Mouse (Mus musculus): ENCODE results near the gene Islr. TPM values are rescaled to one million over a fixed set of nuclear protein-coding genes. Genes with fewer than 3 reads are reported as not detected.

Gene Islr
- total RNA-seq, 2 experiments from 2014 or later: 16.5 to 17.4 TPM

DNA sequence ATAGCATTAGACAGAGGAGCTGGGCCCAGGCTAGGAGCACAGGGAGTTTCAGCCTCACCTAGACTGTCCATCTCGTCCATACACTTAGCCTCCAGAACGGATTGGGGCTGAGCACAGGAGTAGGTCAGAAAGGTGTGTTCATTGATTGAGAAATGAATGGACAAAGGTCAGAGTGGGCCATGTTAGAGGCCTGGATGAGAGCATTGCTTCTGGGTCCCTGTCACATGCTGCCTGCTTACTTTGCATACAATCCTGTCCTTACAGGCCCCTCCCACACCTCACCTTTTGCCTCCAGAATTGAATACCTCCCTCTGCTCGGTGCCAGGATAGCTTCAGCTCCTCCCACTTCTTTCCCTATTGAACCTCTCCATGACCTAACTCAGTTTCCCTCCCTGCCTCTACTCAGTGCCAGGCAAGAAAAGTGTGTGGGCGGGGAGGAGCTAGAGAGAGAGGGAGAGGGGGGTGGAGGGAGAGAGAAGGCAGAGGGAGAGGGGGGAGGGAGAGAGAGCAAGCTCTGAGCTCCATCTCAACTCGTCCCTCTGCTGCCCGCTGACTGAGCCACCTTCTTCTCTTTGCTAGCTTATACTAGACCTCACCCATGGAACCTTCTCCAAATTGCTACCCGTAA is 88.0 kb downstream of the Islr start:
- DNase-seq (ENCODE audit: low spot score in 2 of 2): no peak

- no peak for DNase-seq (ENCODE audit: low spot score in 2 of 2)
Observed at GRCm38 (mm10) chr9:58115297-58115925, 88.7 kb downstream of the Islr start.

GRCm38 (mm10) chr9:58114019-58114418 is 90.1 kb downstream of the Islr start:
- DNase-seq (ENCODE audit: low spot score in 2 of 2): no peak

GRCm38 (mm10) chr9:58113279-58113884 is 90.7 kb downstream of the Islr start:
- DNase-seq (ENCODE audit: low spot score in 2 of 2): no peak

GRCm38 (mm10) chr9:58112866-58113278 is 91.2 kb downstream of the Islr start:
- no peak for DNase-seq (ENCODE audit: low spot score in 2 of 2)

DNA sequence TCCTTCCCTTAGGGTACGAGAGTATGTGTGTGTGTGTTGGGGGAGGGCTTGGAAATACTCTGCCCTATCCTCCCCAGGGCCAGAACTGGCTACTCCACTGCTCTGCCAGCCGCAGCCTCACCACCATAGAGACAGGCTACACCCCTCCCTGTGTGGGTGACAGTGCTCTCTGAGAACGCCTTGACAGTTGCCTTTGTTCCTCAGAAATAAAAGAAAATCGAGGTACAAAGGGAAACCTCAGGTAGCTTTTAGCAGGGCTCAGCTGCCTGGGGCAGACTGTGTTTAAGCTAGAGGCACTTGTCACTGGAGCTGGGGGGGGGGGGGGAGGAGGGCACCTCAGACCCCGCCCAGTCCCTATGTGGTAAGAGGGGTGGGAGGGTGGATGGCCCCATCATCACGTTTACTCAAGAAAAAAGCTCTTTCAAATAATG is 91.8 kb downstream of the Islr start:
- DNase-seq (ENCODE audit: low spot score in 2 of 2): no peak

DNA sequence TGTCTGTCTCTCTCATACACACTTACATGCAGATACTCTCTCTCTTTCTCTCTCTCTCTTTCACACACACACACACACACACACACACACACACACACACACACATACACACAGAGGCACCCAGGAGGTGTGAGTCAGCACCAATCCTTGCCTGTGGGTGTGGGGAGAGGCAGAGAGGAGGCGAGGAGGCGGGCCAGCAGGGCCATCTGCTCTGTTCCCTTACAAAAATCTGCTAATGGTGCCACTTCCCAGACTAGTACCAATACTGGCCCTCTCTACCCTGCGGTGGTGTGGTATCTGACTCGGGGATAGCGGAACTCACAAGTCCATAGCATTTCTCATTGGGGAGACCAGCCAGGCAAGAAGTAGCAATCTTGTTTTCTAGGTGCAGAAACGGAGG is 92.7 kb downstream of the Islr start:
- peak; percentile 75 to 84 for DNase-seq (ENCODE audit: low spot score in 2 of 2)

- no peak for DNase-seq (ENCODE audit: low spot score in 2 of 2)
Observed at GRCm38 (mm10) chr9:58110787-58111186, 93.3 kb downstream of the Islr start.

DNA sequence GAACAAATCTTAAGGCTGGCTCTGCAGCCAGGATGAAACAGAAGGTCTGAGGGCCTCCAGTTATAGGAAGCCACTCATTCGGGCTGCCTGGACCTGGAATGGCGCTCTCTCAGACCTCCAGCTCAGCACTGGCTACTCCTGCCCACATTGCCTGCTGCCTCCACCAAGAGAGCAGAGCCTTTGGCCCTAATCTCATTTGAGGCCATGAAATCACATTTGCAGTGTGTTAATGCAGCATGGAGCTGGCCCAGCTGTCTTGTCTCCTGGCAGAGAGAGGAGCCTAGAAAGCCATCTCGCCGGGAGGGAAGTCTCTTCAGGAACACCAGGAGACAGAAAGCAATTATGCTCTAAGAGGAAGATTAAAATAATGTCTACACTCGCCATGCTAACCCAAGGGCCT is 96.6 kb downstream of the Islr start:
- DNase-seq (ENCODE audit: low spot score in 2 of 2): no peak

Small RNA genes lying within 50 kb of the gene (microRNA-seq; reads per million reads assigned to microRNA genes)
- 0 reads per million in 2 experiments for gene Mir6385

Other genes with a start within 250 kb of the Islr start
- gene Cyp11a1, start 197.9 kb downstream of the Islr start, total RNA-seq (2021): 1 to 10 TPM; 1.8 to 2.7 TPM
- gene Stra6, start 140.5 kb downstream of the Islr start, total RNA-seq (2021): 10 to 100 TPM in 1 of 2 experiments, 1 to 10 TPM in 1; 7.8 to 10.3 TPM
- 1 to 10 TPM in 1 of 2 experiments, under 1 TPM in 1; 0.67 to 1.2 TPM for gene Ccdc33, start 85.5 kb downstream of the Islr start, total RNA-seq (2021)
- 10 to 100 TPM; 71.2 to 72.3 TPM for gene Islr2, start within 50 bp of the Islr start, total RNA-seq (2021)
- gene Pml, start 45.5 kb upstream of the Islr start, total RNA-seq (2021): 10 to 100 TPM; 17.2 to 17.7 TPM
- gene Stoml1, start 48.9 kb upstream of the Islr start, total RNA-seq (2021): 10 to 100 TPM; 67.9 to 69.7 TPM
- gene Loxl1, start 108.9 kb upstream of the Islr start, total RNA-seq (2021): 1 to 10 TPM; 1.5 to 2.8 TPM
- not detected for gene Tbc1d21, start 166.1 kb upstream of the Islr start, total RNA-seq (2021)